Mouse (Mus musculus) kidney, embryonic 15.5 days (tissue): ENCODE results near the gene Prkar2b. TPM values are rescaled to one million over a fixed set of nuclear protein-coding genes. Genes with fewer than 3 reads are reported as not detected.

Source experiments
- ATAC-seq: fragments of 200-750 bp; cut with Nextera tagmentation; replicated peaks from 2 replicates; pipeline ENCODE4 v1.8.0; 2017; ENCODE audit warnings: moderate TSS enrichment; ENCODE audit not compliant: low FRiP score
- H3K27ac ChIP-seq: fragments of 300-500 bp; sonication (generic); 2 replicates; pipeline ENCODE4 v1.5.1; 2015; ENCODE audit warnings: mild to moderate bottlenecking, inconsistent platforms
- H3K27me3 ChIP-seq: fragments of 300-500 bp; sonication (generic); 2 replicates; pipeline ENCODE4 v1.6.1; 2015; ENCODE audit warnings: inconsistent platforms
- H3K36me3 ChIP-seq: fragments of 300-500 bp; sonication (generic); 2 replicates; pipeline ENCODE4 v1.6.1; 2015; ENCODE audit warnings: inconsistent platforms
- H3K4me1 ChIP-seq: fragments of 300-500 bp; sonication (generic); 2 replicates; pipeline ENCODE4 v1.6.1; 2015; ENCODE audit warnings: inconsistent platforms
- H3K4me2 ChIP-seq: fragments of 300-500 bp; sonication (generic); 2 replicates; pipeline ENCODE4 v1.6.1; 2015; ENCODE audit warnings: moderate library complexity, mild to moderate bottlenecking, inconsistent platforms
- H3K4me3 ChIP-seq: fragments of 300-500 bp; sonication (generic); replicated peaks from 2 replicates; pipeline ENCODE4 v1.5.1; 2015; ENCODE audit warnings: mild to moderate bottlenecking, inconsistent platforms
- H3K9ac ChIP-seq: fragments of 300-500 bp; sonication (generic); 2 replicates; pipeline ENCODE4 v1.6.1; 2015; ENCODE audit warnings: mild to moderate bottlenecking, inconsistent platforms
- H3K9me3 ChIP-seq: fragments of 300-500 bp; sonication (generic); replicated peaks from 2 replicates; pipeline ENCODE4 v1.6.1; 2016; ENCODE audit warnings: inconsistent platforms
- WGBS: fragments of 180-500 bp; shearing (Covaris S2); methylation state at CpG from one replicate; pipeline ENCODE4 v1.1.7; 2015; ENCODE audit warnings: mixed read lengths; 5-methylcytosine and 5-hydroxymethylcytosine counted together
- polyA plus RNA-seq: library from polyadenylated mRNA; unstranded; fragments of >200 nt; fragmentation: Nextera tagmentation; extraction: Ambion mirVana; gene quantifications from 2 replicates; pipeline ENCODE4 v1.2.1, GENCODE M21; 2015

Prkar2b gene
- polyA plus RNA-seq, 1 experiment from 2014 or later, result 22.7 TPM

- Histone ChIP-seq H3K27me3 (no peaks in the 10 kb centered on the region), H3K9ac (no peak overlapping the region), H3K4me3 (no peak overlapping the region), H3K27ac (no peak overlapping the region), H3K4me1 (no peaks in the 10 kb centered on the region), H3K9me3 (no peaks in the 10 kb centered on the region), H3K36me3 (no peaks in the 10 kb centered on the region), H3K4me2 (no peak overlapping the region)
- ATAC-seq, result no peak
- 87% methylated on average over 3 of the region's 3 CpGs for WGBS
Measured at GRCm38 (mm10) chr12:32086874-32087273, 25.8 kb upstream of the Prkar2b start.

- 75% methylated on average over 3 of the region's 3 CpGs for WGBS
- H3K27me3 ChIP-seq, result no peaks in the 10 kb centered on the region
- H3K9me3 ChIP-seq, result no peaks in the 10 kb centered on the region
- no peaks in the 10 kb centered on the region for H3K36me3 ChIP-seq
- ATAC-seq, result no peak
- no peak overlapping the region for H3K9ac ChIP-seq
- no peaks in the 10 kb centered on the region for H3K4me1 ChIP-seq
- H3K4me2 ChIP-seq, result no peak overlapping the region
- H3K27ac ChIP-seq, result no peak overlapping the region
- H3K4me3 ChIP-seq, result no peak overlapping the region
Measured at GRCm38 (mm10) chr12:32085856-32086255, 24.8 kb upstream of the Prkar2b start.

- Histone ChIP-seq H3K27me3 (no peaks in the 10 kb centered on the region), H3K9me3 (no peaks in the 10 kb centered on the region)
Measured at GRCm38 (mm10) chr12:32085189-32085588, 24.1 kb upstream of the Prkar2b start.

DNA sequence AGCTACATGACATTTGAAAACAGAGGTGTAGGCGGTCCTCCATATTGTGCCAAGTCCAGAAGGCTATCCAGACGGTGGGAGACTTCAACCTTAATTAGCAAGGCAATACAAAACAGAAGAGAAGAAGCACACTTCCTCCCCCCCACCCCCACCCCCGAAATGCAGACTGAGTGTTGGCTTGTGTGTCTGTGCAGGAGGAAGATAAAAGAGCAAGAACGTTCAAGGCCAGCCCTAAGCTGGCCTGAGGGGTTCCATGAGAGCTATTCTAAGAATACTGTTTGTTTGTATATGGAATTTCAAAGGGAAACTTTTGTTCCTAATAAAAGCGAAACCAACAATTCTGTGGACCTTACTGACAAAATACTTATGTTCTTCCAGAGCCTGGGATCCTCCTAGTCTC, 23.5 kb upstream of the Prkar2b start:
- 56% methylated on average over 5 of the region's 5 CpGs for WGBS
- Histone ChIP-seq H3K27me3 (no peaks in the 10 kb centered on the region), H3K9me3 (no peaks in the 10 kb centered on the region), H3K27ac (no peak overlapping the region), H3K4me1 (no peaks in the 10 kb centered on the region), H3K4me2 (no peak overlapping the region), H3K9ac (no peak overlapping the region), H3K4me3 (no peak overlapping the region), H3K36me3 (no peaks in the 10 kb centered on the region)
- ATAC-seq, result no peak

More at GRCm38 (mm10) chr12:32085189-32085588, 24.1 kb upstream of the Prkar2b start:
- Histone ChIP-seq H3K4me2 (no peak overlapping the region), H3K4me3 (no peak overlapping the region), H3K36me3 (no peaks in the 10 kb centered on the region), H3K9ac (no peak overlapping the region), H3K27ac (no peak overlapping the region), H3K4me1 (no peaks in the 10 kb centered on the region)
- no peak for ATAC-seq

- H3K4me1 ChIP-seq, result no peaks in the 10 kb centered on the region
- no peaks in the 10 kb centered on the region for H3K36me3 ChIP-seq
- no peaks in the 10 kb centered on the region for H3K9me3 ChIP-seq
- H3K27ac ChIP-seq, result no peak overlapping the region
- no peaks in the 10 kb centered on the region for H3K27me3 ChIP-seq
- 82% methylated on average over 9 of the region's 9 CpGs for WGBS
- no peak for ATAC-seq
- H3K4me2 ChIP-seq, result no peak overlapping the region
- no peak overlapping the region for H3K4me3 ChIP-seq
- no peak overlapping the region for H3K9ac ChIP-seq
Measured at GRCm38 (mm10) chr12:32080692-32081091, 19.6 kb upstream of the Prkar2b start.

- H3K4me3 ChIP-seq, result no peak overlapping the region
- no peaks in the 10 kb centered on the region for H3K36me3 ChIP-seq
- no peak for ATAC-seq
- no peaks in the 10 kb centered on the region for H3K27me3 ChIP-seq
- no peak overlapping the region for H3K9ac ChIP-seq
- 97% methylated on average over 6 of the region's 6 CpGs for WGBS
- H3K9me3 ChIP-seq, result no peaks in the 10 kb centered on the region
- H3K4me2 ChIP-seq, result no peak overlapping the region
- no peaks in the 10 kb centered on the region for H3K4me1 ChIP-seq
- H3K27ac ChIP-seq, result no peak overlapping the region
Measured at GRCm38 (mm10) chr12:32077403-32077802, 16.3 kb upstream of the Prkar2b start.

GRCm38 (mm10) chr12:32075831-32076715, 15.0 kb upstream of the Prkar2b start:
- Histone ChIP-seq H3K4me1 (no peaks in the 10 kb centered on the region), H3K4me2 (no peak overlapping the region), H3K27ac (no peak overlapping the region), H3K9me3 (no peaks in the 10 kb centered on the region), H3K36me3 (no peaks in the 10 kb centered on the region), H3K27me3 (no peaks in the 10 kb centered on the region), H3K9ac (no peak overlapping the region), H3K4me3 (no peak overlapping the region)
- WGBS, result 74% methylated on average over 10 of the region's 10 CpGs
- ATAC-seq, result no peak

- H3K36me3 ChIP-seq, result no peaks in the 10 kb centered on the region
- H3K4me2 ChIP-seq, result no peak overlapping the region
- H3K27me3 ChIP-seq, result no peaks in the 10 kb centered on the region
- 89% methylated on average over 6 of the region's 6 CpGs for WGBS
- H3K27ac ChIP-seq, result no peak overlapping the region
- H3K4me3 ChIP-seq, result no peak overlapping the region
- H3K9ac ChIP-seq, result no peak overlapping the region
- ATAC-seq, result no peak
- H3K9me3 ChIP-seq, result no peaks in the 10 kb centered on the region
- H3K4me1 ChIP-seq, result no peaks in the 10 kb centered on the region
Measured at GRCm38 (mm10) chr12:32074271-32074670, 13.2 kb upstream of the Prkar2b start.

GRCm38 (mm10) chr12:32066004-32066403, 4.9 kb upstream of the Prkar2b start:
- no peak overlapping the region for H3K27ac ChIP-seq
- H3K4me3 ChIP-seq, result no peak overlapping the region
- no peak overlapping the region for H3K4me2 ChIP-seq
- no peaks in the 10 kb centered on the region for H3K27me3 ChIP-seq
- H3K9ac ChIP-seq, result no peak overlapping the region
- no peaks in the 10 kb centered on the region for H3K36me3 ChIP-seq
- no peaks in the 10 kb centered on the region for H3K9me3 ChIP-seq
- H3K4me1 ChIP-seq, result peaks cover 4% of the 10 kb centered on the region
- no peak for ATAC-seq
- 26% methylated on average over 5 of the region's 5 CpGs for WGBS

GRCm38 (mm10) chr12:32060247-32061089, 628 bp downstream of the Prkar2b start:
- H3K4me2 ChIP-seq, result peak overlapping the region; percentile 95
- peak overlapping the region; percentile 81 for H3K9ac ChIP-seq
- under 1% methylated on average over 66 of the region's 66 CpGs for WGBS
- peak; percentile 81 for ATAC-seq
- H3K36me3 ChIP-seq, result no peaks in the 10 kb centered on the region
- H3K27me3 ChIP-seq, result peaks cover 2% of the 10 kb centered on the region; the same call in 1 of the 2 replicates
- no peaks in the 10 kb centered on the region for H3K9me3 ChIP-seq
- peak overlapping the region; percentile 86 for H3K4me3 ChIP-seq
- peak overlapping the region; percentile 93 for H3K27ac ChIP-seq
- peaks cover 11% of the 10 kb centered on the region for H3K4me1 ChIP-seq

GRCm38 (mm10) chr12:32059707-32060106, 1.4 kb downstream of the Prkar2b start:
- Histone ChIP-seq H3K4me3 (peak overlapping the region; percentile 86), H3K4me2 (peak overlapping the region; percentile 95), H3K27ac (no peak overlapping the region), H3K9me3 (no peaks in the 10 kb centered on the region), H3K27me3 (peaks cover 2% of the 10 kb centered on the region; the same call in 1 of the 2 replicates), H3K36me3 (no peaks in the 10 kb centered on the region), H3K4me1 (peaks cover 12% of the 10 kb centered on the region), H3K9ac (no peak overlapping the region)
- ATAC-seq, result no peak
- 33% methylated on average over 6 of the region's 6 CpGs for WGBS

DNA sequence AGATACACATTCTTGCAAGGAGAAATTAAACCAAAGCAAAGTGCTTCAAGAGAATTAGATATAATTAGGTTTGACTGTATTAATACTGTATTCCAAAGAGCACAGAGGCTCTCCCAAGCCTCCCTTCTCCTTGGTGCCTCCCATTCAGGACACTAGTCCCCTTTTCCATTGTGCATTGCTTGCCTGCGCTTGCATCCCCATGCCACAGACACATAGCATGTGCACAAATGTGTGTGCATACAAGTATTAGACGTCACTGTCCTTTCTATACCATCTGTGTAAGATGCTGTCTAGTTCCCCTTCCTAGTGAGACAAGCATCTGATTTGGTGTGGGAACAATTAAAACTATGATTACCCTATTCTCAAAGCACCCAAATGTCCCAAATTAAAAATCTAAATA, 2.0 kb downstream of the Prkar2b start:
- no peaks in the 10 kb centered on the region for H3K36me3 ChIP-seq
- no peak overlapping the region for H3K9ac ChIP-seq
- no peaks in the 10 kb centered on the region for H3K9me3 ChIP-seq
- H3K4me2 ChIP-seq, result no peak overlapping the region
- ATAC-seq, result no peak
- no peak overlapping the region for H3K27ac ChIP-seq
- peaks cover 16% of the 10 kb centered on the region for H3K4me1 ChIP-seq
- H3K4me3 ChIP-seq, result no peak overlapping the region
- peaks cover 2% of the 10 kb centered on the region; the same call in 1 of the 2 replicates for H3K27me3 ChIP-seq
- WGBS, result 83% methylated on average over 2 of the region's 2 CpGs
